Mouse (Mus musculus) stomach, postnatal 0 days (tissue): ENCODE results near the gene Tom1l2.

Experiments used
- CTCF ChIP-seq: IDR thresholded peaks from 2 replicates; pipeline ENCODE4 v1.5.1; 2016; ENCODE audit warnings: antibody characterized with exemption, low read depth, mild to moderate bottlenecking, moderate library complexity
- EP300 ChIP-seq: optimal IDR thresholded peaks from 2 replicates; pipeline ENCODE3; 2016; ENCODE audit warnings: antibody characterized with exemption

DNA sequence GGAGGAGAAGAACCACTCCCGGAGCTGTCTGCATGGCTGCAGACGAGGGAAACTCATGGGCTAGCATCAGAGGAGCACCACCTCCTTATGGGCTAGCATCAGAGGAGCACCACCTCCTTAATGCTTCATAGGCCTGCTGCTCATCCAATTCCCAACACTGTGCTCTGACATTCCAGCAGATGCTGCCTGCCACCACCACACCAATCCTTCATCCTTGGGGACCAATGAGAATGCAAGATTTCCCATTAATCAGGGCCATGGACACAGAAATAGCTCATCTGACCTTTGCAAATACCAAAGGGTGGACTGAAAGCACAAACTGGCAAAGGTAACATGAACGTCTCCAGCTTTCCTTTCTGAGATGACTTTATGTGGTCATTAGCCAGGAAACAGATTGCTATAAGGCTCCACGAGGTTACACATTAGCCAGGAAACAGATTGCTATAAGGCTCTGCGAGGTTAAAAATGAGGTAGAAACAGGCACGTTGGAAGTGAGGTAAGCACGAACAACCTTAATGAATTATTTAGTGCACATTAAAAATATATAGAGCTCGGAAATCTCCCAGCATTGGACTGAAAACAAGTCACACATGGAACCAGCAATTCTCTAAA, 32.2 kb downstream of the Tom1l2 start:
- TF ChIP-seq CTCF (no peak), EP300 (no peak)
